Mouse (Mus musculus): ENCODE measurements around the gene Avpr1b.
"Not testable (repeated sequence)": the region's sequence is repeated elsewhere in the genome, so short reads cannot be mapped to it uniquely, and the experiment has no call there.

Avpr1b gene

DNA sequence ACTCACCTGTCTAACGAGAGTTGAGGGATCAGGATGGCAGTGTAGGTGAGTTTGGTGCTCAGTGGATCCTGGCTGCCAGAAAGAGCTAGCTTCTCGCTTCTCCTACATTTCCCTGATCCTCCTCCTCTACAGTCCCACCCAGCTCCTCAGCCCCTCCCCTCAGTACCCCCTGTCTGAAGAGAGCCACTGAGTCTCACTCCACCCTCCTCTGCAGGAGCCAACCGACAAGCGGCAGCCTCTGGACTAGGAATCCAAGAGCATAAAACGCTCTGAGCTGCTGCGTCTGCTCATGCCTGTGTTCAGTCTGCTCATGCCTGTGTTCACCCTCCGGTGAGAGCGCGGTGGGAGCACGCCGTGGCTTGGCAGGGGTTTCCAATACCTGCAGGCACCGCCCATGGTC, at the start of gene Avpr1b:
Gene Avpr1b (plus strand): TSS at position 335 of the 400 bp plus-strand sequence.
- in situ Hi-C loops (cut with MboI; ENCODE audit: unreplicated experiment in 2 of 2), result no loop called here

GRCm38 (mm10) chr1:131551956-131552355, 47.1 kb upstream of the Avpr1b start:
- in situ Hi-C loops (cut with MboI; ENCODE audit: unreplicated experiment in 2 of 2), result loop anchor here (5.0 kb wide), 3 partner anchors 125 to 260 kb away; no protein-coding TSS in a partner anchor

DNA sequence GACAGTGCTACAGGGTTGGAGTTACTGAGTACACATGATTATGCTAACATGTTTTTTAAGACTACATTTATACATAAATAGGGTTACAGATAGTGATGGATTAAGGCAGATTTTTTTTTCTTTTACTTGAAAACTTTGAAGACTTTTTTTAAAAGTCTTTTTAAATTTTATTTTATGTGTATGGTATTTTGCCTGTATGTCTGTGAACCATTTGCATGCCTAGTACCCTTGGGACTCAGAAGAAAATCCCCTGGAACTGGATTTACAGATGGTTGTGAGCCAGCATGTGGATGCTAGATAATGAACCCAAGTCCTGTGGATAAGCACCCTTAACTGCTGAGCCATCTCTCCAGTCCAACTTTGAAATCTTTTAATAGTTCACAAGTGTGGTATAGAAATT, 45.6 kb upstream of the Avpr1b start:
- in situ Hi-C loops (cut with MboI; ENCODE audit: unreplicated experiment in 2 of 2), result loop anchor here (5.0 kb wide), 3 partner anchors 126 to 261 kb away; no protein-coding TSS in a partner anchor

DNA sequence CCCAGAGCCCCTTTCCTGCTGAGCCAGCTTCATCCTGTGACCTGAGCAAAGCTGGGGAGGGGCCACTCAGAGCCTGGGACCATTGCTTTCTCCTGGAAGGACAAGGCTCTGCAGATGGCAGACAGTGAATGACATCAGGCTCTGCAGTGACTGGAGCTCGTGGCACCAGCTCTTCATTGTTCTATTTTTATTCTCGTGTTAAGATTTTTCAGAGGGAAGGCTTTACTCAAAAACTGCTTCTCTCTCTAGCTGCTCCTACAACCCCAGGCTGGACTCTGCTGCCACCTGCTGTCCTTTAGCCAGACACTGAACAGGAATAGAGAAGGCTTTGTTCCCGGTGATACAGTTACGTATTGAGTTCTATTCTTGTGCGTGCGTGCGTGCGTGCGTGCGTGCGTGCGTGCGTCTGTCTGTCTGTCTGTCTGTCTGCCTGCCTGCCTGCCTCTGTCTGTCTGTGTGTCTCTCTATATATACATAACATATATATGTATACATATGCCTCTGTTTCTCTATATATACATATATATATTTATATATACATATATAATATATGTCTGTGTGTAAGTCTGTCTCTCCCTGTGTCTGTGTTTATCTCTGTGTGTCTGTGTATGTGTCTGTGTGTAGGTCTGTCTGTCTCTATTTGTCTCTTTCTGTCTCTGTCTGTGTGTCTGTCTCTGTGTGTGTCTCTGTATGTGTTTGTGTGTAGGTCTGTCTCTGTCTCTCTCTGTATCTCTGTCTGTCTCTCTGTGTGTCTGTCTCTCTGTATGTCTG, 43.8 kb upstream of the Avpr1b start:
- in situ Hi-C loops (cut with MboI; ENCODE audit: unreplicated experiment in 2 of 2), result no loop called here

DNA sequence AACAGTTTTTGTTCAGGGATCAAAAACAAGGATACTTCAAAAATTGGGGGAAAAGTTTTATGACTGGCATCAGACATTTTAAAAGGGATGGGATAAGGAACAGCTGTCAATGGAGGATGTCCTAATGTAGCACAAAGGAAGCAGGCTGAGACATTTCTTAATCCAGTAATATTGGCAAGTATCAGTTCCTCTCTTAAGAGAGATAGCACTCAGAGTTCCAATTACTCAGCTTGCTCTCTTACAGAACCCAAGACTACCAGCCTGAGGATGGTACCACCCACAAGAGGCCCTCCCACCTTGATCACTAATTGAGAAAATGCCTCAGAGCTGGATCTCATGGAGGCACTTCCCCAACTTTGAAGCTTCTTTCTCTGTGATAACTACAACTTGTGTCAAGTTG, 38.5 kb upstream of the Avpr1b start:
- in situ Hi-C loops (cut with MboI; ENCODE audit: unreplicated experiment in 2 of 2), result no loop called here

- in situ Hi-C loops (cut with MboI; ENCODE audit: unreplicated experiment in 2 of 2), result no loop called here
These were observed 37.0 kb upstream of the Avpr1b start for GRCm38 (mm10) chr1:131562081-131562480.

- in situ Hi-C loops (cut with MboI; ENCODE audit: unreplicated experiment in 2 of 2), result not testable (repeated sequence)
These were observed 33.0 kb upstream of the Avpr1b start for GRCm38 (mm10) chr1:131566056-131566455.

GRCm38 (mm10) chr1:131569721-131570120, 29.3 kb upstream of the Avpr1b start:
- in situ Hi-C loops (cut with MboI; ENCODE audit: unreplicated experiment in 2 of 2), result no loop called here

DNA sequence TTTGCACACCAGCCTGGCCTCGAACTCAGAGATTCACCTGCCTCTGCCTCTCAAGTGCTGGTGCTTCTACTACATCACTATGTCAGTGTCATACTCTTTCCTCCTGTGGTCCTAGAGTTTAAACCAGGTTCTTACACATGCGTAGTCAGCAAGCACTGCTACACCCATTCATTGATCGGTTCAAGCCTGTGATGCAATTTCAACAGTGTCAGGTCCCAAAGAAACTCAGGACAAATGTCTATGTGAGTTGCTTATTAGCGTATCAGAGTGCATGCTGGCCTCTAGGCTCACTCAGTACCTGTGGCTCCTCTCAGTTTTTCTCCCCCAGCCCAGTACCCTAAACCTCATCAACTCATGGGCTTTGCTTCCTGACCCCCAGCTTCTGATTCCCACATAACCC, 28.6 kb upstream of the Avpr1b start:
- in situ Hi-C loops (cut with MboI; ENCODE audit: unreplicated experiment in 2 of 2), result no loop called here

GRCm38 (mm10) chr1:131573721-131574120, 25.3 kb upstream of the Avpr1b start:
- in situ Hi-C loops (cut with MboI; ENCODE audit: unreplicated experiment in 2 of 2), result no loop called here

GRCm38 (mm10) chr1:131578943-131579680, 19.9 kb upstream of the Avpr1b start:
- in situ Hi-C loops (cut with MboI; ENCODE audit: unreplicated experiment in 2 of 2), result no loop called here

- in situ Hi-C loops (cut with MboI; ENCODE audit: unreplicated experiment in 2 of 2), result no loop called here
These were observed 18.6 kb upstream of the Avpr1b start for GRCm38 (mm10) chr1:131580389-131580788.

DNA sequence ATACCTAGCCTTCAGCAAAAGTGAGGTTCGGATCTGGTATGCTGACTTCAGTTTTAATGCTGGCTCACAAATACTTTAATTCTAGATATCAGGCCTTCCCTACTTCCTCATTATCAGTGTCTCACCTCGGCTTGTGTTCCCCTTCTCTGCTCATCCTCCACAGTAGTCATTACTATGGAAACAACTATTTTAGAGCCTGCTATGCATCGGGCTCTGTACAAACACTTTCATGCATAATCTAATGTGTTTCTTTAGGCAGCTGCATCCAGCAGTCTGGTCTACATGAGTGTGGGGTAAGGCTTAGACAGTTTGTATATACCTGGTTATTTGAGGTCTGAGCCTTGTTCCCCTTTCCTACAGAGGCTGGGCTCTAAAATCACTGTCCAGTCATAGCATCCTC, 15.4 kb upstream of the Avpr1b start:
- in situ Hi-C loops (cut with MboI; ENCODE audit: unreplicated experiment in 2 of 2), result no loop called here

DNA sequence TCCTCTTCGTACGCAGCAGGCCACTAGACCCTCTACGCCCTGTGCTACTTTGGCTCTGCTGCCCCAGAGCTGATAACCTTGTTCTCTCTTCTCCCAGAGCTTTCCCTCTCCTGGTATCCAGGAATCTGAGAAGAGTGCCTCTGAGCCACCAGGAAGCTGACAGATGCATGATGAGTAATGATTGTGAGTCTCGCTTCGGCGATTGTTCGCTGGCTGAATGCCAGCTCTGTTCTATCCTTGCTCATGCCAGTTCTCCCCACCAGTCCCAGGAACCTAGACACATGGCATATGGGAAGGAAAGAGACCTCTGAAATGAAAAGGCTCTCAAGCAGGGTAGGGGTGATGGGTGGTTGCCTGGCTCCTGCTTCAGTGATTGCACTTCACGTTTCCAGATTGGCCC, 12.2 kb upstream of the Avpr1b start:
- in situ Hi-C loops (cut with MboI; ENCODE audit: unreplicated experiment in 2 of 2), result no loop called here

GRCm38 (mm10) chr1:131600314-131600713, 1.3 kb downstream of the Avpr1b start:
- in situ Hi-C loops (cut with MboI; ENCODE audit: unreplicated experiment in 2 of 2), result no loop called here

DNA sequence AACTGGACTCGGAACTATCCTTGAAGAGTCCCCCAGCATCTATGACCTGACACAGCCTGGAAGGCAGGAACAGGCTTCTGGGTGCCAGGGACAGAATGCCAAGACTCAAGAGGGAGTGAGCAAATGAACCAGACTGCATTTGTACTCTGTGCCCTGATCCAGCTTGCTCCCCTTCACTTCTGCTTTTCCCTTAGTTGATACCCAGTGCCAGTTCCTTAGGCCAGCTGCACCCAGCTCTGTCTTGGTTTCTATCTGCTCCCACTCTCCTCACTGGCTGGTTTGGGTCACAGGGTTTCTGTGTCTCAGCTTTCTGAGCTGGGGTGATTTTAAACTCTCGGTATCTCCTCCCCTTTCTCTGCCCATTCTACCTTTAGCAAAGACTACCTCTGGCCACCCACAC, 7.7 kb downstream of the Avpr1b start:
- in situ Hi-C loops (cut with MboI; ENCODE audit: unreplicated experiment in 2 of 2), result no loop called here

DNA sequence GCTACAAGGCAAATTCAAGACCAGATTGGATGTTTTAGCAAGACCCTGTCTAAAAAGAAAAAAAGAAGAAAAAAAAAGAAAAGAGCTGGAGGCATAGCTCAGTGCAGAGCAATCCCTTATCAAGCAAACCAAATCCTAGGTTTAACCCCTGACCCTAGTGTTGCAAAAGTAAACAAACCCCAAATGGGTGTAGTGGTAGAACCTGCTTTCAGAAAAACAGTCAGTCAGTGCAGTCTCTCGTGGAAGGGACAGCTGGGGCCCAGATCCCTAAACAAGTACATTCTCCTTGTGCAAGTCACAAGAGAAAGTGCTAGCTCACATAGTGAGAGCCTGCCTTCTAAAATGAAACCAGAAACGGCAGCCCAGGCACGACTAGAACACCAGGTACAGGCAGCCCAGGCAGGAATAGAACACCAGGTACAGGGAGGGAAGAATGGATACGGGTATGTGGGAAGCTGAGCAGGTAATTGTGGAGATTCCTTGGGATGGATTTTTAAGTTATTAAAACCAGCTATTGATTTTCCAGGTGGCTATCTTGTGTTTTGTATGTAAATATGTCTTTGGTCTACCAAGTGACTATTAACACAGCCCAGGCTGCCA, 13.6 kb downstream of the Avpr1b start:
- in situ Hi-C loops (cut with MboI; ENCODE audit: unreplicated experiment in 2 of 2), result loop anchor here (5.0 kb wide), 5 partner anchors 45 to 160 kb away; no protein-coding TSS in a partner anchor

DNA sequence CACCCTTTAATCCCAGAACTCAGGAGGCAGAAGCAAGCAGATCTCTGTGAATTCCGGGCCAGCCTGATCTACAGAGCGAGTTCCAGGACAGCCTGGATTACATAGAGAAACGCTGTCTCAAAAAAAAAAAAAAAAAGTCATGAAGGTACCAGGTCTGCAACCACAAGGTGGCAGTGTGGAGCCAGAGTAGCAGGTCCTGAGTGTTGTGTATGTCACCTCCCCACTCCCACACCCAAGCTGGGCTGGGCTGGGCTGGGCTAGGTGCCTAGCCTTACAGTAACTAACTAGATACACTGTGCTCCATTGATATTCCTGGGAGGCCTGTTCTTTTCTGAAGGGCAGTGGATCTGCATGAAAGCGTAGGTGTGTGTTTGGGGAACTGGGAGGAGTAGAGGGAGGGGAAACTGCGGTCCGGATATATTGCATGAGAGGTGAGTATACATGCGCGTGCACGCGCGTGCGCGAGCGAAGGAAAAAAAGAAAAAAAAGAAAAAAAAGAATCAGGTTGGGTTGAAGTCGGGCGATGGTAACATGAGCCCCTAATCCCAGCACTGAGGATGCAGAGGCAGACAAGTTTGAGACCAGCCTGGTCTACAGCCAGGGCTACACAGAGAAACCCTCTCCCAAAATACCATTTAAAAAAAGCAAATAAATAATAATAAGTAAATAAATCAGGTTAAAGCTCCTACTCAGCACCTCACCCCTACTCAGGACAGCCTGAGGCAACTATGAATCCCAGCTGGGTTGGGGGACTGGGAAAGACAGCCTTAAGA, 14.5 kb downstream of the Avpr1b start:
- in situ Hi-C loops (cut with MboI; ENCODE audit: unreplicated experiment in 2 of 2), result loop anchor here (5.0 kb wide), 5 partner anchors 44 to 159 kb away; no protein-coding TSS in a partner anchor

GRCm38 (mm10) chr1:131614641-131615040, 15.6 kb downstream of the Avpr1b start:
- in situ Hi-C loops (cut with MboI; ENCODE audit: unreplicated experiment in 2 of 2), result loop anchor here (5.0 kb wide), 5 partner anchors 43 to 158 kb away; no protein-coding TSS in a partner anchor

DNA sequence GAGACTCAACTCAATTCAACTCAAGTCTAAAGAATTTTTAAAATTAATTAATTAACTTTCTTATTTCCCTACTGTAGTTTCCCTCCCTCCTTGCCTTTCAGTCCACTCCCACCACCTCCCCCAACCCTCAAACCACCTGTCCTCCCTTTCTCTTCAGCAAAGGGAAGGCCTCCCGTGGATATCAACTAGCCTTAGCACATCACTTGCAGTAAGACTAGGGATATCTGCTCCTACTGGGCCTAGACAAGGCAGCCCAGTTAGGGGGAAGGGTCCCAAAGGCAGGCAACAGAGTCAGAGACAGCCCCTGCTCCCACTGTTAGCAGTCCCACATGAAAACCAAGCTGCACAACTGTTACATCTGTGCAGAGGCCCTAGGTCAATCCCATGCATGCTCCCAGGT, 17.1 kb downstream of the Avpr1b start:
- in situ Hi-C loops (cut with MboI; ENCODE audit: unreplicated experiment in 2 of 2), result no loop called here

Data from v-Abl transformed pro-B cells (cell line).